Mouse (Mus musculus): Measurements from ENCODE around the gene Iars.

DNA sequence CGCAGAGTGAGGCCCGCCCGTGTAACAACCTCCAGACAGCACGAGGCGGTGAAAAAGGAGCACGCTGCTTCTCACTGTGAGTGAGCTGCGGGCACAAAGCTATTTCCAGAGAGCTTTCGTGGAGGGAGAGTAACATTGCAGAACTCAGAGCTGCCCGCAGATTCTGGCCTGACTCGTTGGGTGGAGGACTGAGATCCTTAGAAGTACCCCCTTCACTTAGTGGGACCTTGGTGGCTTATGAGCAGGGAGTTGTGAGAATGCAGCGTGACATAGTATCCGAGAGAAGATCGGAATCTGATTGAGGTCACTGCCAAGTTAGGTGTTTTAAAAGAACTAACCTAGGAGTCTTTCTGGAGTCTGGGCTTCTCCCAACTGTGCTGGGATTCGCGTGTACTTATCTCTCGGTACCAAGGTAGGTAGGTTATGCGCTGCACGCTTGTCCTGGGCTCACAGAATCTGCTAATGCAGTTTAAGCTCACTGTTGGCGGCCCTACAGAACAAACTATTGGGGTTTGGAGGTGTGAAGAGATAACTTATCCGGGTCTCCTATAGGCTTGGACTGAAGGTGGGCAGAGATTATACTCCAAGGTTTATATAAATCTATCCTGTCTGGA is 440 bp downstream of the Iars start:
- no peak for TF ChIP-seq CTCF (IDR thresholded peaks at IDR 0.05; ENCODE audit: extremely low read depth, insufficient read depth, insufficient read length, insufficient replicate concordance)
- TF ChIP-seq POLR2A (IDR thresholded peaks at IDR 0.05; ENCODE audit: low read depth, low read length) = no peak
